Mouse (Mus musculus) WW6 (cell line): ENCODE data around the gene Nbea.

ENCODE experiments used
- DNase-seq: peaks from one replicate; pipeline ENCODE4 v3.0.0-alpha.2; 2013; ENCODE audit warnings: low read depth, low spot score

Nbea gene

DNA sequence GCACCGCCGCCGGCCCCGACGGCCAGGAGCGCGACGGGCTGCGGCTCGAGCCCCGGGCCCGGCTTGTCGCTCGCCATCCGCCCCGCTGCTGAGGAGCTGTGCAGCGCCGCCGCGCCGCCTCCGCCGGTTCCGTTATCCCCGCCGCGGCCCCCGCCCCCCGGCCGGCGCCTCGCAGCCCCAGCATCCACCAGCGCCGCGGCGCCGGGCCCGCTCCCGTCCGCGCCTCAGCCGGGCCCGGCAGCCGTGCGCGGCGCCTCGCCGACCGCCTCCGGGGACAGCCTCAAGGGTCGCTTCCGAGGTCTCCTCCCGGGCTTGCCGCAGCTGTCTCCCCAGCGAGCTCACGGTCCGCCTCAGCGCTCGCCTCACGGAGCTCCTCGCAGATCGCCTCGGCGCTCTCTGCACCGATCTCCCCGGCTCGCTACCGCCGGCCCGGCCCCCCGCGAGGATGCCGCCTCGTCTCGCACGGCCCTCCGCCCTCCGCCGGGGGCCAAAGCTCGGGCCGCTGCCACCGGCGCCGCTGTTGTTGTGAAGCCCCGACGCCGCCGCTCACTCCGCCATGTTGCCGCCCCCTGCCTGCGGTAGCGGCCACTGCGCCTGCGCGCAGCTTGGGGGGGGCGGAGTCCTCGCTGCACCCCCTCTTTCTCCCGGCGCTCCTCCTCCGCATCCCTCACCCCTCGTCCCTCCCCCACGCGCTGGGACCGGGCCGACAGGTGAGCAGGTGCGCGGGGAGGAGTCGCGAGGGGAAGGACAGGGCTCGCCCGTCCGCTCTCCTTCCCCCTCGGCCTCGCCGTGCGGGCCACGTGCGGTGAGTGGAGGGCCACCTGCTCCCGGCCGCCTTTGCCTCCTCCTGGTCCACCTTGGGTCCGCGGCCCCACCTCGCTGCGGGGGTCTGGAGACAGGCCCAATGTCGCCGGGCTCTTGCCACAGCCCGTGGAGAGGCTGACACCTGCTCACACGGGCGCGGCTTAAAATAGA, at the start of gene Nbea:
Gene Nbea, minus strand, starts transcription at position 543 of the 975 bp plus-strand sequence.
- DNase-seq = no peak

DNA sequence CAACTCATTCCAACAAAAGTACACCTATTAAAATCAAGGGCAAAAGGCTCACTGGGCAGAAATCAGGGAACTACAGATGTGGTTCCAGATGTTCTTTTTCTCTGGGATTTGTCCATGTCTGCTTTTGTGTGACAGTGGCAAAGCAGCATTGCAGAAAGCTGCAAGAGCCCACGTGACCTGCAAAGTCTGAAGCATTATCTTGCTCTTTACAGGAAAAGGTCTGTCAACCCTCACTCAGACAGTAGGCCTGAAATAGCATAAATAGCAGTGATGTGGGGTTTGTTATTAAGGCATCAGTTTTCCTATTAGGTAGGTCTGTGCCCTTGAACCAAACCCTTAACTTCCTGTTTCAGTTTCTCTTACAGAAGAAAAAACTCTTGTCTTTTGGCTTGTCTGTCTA, 45.8 kb upstream of the Nbea start:
- DNase-seq = no peak

DNA sequence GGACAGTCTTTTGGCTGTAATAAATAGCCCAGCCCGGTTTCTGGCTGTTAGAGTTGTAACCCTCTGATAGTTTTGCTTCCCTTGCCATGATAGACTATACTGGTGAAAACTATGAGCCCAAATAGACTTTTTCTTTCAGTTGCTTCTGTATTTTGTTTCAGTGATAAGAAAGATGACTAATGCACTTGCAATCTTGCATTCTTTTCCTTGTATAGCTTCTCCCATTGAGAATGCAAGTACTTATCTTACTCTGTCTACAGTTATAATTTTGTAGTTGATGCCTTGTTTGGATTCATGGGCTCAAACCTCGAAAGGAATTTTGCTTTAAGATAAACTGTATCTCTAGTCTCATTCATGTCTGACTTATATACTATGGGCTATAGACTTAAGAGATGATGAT, 32.5 kb upstream of the Nbea start:
- DNase-seq = no peak

DNA sequence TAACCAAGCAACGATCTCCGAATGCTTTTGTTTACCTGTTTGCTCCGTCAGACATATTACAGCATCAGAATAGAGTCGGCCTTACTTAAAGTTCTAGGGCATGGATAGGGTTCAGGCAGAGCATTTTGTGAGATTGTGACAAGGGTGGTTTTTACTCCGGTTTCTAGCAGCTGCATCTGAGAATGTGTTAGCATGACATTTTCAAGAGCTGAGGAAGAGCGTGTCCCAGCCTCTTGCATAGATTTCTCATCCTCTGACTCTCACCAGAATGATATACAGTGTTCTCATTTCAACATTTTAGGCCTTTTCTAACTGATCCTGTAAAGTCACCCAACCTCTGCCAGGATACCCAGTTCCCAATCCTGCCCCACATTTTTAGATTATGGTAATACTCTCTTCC, 20.5 kb upstream of the Nbea start:
- no peak for DNase-seq

DNA sequence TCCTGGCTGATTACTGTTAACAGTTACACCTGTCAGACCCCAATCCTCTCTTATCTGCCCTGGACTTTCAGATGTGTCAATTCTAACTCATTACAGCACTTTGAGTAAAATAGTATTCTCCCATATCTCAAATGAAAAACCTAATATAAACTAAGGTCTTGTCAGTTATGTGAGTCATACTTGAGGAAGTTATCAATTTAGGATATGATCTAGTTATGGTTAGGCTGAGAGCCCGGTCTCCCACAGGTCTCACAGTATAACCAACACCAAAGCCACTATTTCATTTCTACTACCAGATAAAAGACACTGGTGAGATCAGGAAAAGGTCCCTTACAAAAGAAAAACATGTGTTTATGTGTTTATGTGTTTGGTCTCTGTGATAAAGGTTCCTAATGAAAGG, 4.7 kb upstream of the Nbea start:
- DNase-seq = no peak

DNA sequence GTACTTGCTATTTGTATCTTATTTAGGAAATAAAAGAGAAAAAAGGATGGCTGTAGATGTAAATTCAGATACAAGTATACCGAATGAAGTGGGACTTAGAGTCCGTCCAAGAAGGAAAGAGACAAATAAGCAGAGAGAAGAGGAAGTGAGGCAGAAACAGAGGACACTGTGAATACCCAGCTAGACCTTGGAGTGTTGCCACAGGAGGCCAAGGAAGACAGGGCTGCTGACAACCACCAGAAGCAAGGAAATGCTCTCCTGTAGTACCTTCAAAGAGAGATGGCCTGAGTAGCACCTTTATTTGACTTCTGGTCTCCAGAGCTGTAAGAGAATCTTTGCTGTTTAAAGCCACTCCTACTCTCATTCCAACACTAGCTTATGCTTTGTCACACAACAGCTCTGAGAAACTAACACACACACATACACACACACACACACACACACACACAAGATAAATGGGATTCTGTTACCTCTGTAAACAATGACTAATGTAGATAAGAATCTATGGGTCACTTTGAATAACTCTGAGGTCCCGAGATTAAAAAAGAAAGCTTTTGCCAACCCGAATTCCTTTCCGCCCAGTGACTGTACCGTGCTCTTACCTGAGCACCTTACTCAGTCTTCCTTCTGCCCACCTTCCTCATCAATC, 3.8 kb upstream of the Nbea start:
- no peak for DNase-seq

DNA sequence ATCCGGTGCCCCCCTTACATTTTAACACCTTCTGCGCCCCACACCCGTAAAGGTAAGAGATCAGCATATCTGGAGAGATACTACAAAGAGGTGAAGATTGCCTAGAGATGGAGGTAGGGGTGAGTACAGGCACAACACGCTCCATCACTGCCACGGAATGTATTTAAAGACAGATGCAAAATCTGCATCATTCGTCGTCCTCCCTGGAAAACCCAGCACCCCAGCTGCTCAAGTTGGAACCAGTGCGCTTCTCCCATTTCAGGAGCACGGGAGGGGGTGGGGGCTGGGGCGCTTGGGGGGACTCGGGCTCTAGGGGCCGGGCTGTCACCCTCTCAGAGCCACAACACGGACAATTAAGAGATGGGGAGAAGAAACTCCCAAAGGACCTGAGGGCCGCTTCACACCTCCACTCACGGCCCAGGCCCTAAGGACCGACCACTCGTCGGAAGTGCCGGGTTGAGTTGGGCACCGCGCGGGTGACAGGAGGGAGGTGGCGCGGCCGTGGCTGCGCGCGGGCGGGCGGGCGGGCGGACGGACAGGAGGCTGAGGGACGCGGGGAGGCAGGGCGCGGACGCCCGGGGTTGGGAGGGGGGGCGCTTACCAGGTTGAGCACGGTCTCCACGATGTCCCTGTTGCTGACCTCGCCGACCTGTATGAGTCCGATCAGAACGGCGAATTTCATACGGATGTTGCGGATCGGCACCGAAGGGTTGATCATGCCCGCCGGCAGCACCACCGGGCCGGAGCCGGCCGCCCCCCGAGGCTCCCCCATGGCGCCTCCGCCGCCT, 936 bp downstream of the Nbea start:
- no peak for DNase-seq

DNA sequence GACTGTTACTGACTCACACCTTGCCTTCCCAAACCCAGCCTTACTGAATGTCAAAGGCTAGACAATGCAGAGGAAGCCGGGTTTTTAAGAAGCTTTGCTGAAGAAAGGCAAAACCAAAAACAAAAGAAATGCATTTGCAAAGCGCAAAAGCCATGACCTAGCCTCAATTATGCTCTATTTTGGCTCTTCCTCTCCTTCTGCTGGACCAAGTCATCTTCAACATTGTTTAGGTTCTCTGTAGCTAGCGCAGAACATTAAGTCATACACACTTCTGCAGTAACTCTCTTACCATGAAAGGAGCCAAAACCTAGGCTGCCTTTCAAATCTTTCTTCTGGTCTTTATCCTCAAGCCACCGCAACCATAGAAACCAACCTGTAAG, 1.5 kb downstream of the Nbea start:
- no peak for DNase-seq

DNA sequence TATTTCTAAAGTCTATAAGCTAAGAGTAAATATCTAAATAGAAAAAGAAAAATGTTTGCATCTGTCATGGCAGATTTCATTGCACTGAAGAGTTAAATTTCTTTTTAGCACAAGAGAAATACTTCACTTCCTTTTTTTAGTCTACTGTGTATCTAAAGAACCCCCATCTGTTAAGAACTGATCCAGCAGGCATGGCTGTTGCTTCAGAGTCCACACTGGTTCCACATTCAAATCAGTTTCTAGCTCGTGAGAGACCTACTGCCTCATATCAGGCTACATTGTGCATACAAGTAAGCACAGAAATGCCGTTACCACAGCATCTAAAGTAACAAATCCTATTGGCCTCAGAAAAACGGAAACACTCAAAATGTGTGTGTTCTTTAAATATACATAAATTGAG, 2.5 kb downstream of the Nbea start:
- DNase-seq = no peak

DNA sequence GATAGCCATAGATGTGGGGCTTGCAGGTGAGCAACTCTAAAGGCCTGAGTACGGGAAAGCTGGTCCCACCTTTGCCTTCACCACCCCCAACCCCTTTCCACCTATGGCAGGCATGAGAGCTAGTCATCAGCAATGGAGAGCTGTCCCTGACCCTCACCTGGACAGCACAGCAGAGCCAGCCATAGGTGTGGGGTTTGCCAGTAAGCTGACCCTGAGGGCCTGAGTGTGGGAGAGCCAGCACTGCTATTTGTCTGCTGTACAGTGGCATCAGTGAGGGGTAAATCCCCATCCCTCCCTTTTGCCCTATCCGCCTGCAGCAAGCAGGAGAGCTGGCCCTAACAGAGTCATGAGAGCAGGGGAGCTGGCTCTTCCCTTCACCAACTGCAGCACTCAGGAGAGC, 25.6 kb downstream of the Nbea start:
- no peak for DNase-seq

DNA sequence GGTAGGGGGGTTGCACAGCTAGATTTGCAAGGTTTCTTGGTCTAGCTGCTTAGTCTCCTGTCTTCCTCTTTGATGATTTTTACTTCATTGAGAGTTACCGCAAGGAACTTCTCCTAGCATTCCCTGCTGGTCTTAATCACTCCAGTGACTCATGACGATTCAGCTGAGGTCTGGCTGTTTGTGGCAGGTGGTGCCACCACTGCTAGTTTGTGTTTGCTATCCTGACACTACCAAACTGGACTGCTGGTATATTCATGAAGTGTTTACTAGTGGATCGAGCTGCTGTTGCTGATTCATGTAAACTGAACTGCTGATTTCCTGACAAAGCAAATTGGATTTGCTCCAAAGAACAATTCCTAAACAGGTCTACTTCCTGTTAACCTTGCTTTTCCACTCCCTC, 56.8 kb downstream of the Nbea start:
- DNase-seq = no peak

DNA sequence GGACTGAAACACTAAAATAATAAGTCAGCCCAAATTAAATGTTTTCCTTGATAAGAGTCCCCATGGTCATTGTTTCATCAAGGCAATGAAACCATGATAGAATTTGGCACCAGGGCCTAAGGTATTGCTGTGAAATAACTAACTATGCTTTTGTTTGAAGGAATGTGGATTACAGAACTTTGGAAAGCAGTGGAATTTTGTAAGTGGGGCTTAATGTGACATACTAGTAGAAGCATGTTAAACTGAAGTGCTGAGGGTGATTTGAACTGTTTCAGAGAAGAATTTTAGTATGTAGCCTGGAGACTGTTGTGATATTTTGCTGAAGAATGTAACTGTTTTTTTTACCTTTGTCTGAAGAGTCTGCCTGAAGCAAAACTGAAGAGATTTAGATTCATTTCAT, 66.9 kb downstream of the Nbea start:
- no peak for DNase-seq

DNA sequence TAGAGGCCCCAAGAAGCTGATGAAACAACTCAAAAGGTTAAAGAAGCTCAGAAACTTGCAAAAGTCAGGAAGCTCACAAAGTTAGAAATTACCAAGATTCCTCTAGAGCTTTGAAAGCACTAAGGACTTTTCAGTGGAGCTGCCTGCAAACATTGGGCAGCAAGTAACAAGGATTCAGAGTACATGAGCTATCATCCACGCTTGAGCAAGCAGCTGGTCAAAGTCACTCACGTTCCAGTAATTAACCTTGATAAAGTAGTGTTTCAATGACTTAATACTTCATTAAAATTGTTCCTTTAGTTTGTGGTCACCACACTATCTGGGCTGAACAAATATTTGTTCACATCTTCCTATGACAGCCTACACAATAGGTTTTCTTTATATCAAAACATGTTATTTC, 75.4 kb downstream of the Nbea start:
- no peak for DNase-seq

DNA sequence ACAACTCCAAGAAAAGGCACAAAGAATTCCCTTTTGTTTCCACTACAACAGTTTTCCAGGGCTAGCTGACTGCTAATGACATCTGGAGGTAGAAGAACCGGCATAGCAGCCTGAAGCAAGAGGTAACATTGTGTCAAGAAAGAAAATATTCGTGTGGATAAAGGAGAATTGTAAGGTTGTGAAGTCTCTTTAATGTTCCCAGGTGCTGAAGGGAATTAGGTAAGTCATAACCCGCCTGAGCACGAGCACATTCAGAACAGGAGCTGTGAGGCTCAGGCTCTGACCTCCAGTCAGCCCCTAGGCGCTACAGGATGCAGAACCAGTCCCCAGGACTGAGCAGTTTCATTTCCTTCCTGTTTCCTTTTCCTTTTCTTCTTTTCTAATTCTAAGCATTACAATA, 86.4 kb downstream of the Nbea start:
- no peak for DNase-seq

DNA sequence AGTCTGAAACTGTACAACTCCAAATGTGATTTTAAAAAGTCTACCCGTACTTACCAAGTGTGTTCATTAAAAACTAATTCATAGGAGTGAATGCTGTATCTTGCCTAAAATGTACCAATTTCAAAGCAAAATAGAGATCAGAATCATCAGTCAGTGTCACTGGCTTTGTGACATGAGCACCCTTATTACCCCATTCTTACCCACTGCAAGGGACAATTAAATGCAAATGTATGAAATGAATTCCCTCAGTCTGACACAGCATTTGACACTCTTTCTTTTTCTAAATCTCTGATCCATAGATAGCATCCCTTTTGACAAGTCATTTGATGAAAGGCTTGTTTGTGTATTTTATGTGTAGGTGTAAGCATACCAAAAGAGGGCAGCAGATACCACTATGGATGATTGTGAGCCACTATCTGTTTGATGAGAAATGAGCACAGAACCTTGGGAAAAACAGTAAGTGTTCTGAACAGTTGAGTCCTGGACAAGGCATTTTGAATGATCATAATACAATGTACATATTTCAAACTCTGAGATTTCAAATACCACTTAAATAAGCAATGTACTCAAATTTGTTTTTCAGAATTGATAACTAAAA, 104.4 kb downstream of the Nbea start:
- DNase-seq = no peak

DNA sequence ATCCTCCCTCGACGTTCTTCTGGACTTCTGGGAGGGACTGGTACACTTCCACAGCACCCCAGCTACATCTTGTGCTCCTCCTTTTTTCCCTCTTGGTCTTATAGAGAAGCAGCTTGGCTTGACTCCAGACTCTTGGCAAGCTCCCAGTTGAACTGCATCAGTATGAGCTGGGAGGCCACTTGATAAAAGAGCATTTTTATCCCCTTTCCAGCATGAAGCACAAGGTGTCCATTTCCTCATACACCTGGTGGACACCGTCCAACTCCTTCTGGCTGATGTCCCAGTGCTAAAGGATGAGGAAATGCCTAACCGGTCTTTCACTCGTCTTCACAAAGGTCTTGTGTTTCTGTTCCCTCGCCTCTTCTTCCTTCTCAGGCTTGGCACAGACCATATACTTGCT, 115.7 kb downstream of the Nbea start:
- no peak for DNase-seq

DNA sequence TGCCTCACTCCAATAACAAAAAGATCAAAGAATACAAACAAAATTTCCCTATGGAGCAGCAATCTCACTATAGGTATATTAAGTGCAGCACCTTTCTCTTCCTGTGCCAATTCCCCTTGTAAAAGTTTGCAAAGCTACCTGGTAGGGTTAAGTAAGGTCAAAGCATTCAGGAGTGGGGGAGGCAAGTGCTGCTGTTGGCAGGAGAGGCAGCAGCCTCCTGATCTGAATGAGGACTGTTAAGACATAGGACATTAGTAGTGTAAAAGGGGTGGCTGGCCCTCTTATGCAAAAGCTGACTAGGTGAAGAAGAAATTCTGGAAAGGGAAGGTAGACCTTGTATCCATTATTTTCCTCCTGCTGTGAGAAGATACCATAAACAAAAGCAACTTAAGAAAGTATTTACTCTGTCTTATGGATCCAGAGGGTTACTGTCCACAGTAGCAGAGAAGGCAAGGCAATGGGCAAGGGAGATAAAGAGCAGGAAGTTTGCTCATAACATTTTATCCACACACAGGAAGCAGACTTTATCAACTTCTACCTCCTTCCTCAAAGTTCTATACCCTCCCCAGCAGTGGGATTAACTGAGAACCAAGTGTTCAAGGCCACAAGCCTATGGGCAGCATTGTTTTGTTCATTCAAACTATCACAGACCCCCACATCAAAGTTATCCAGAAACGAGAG, 117.0 kb downstream of the Nbea start:
- no peak for DNase-seq

DNA sequence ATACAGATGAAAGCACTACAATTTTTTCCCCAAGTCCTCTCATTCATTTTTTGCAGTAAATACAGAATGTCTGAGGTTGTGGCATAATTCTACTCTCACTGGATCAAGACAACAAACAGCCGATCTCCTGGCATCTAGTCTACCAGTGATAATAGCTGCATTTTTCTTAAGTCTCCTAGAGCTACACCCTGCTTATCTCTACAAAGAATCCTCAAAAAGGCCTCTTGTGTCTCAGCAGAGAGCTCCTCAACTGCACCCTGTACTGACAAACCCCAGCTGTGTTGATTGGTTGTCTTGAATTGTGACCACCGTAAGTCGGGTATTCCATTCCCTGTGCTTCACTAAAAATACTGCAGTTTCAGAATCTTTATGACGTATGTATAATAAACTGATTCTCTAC, 118.3 kb downstream of the Nbea start:
- DNase-seq = no peak

DNA sequence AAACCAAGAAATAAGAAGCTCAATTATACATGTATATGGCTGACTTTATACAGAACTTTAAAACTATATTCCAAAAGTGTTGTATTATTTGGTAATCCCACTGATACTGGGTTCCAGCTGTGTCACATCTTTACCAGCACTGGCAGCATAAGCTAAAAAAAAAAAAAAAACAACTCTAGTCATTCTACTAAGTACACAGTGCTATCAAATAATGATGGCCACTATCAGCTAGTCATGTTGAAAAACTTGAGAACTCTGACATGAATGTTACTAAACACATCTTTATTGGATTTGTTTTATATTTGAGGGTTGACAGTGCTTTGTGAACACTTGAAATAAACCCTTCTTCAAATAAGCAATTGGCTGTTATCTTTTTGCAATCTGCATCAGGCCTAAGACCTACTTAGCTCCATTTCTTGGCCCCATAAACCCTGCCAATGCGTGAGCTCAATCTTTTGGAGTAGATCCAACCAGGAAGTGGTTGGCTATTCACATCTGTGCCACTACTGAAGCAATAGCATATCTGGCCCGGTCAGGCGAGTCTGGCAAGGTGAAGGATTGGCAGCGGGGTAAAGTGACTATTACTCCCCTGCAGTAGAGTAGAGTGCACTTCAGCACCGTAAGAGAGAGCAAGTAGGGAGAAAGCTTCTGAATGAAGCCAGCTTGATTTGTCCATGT, 137.7 kb downstream of the Nbea start:
- DNase-seq = no peak

DNA sequence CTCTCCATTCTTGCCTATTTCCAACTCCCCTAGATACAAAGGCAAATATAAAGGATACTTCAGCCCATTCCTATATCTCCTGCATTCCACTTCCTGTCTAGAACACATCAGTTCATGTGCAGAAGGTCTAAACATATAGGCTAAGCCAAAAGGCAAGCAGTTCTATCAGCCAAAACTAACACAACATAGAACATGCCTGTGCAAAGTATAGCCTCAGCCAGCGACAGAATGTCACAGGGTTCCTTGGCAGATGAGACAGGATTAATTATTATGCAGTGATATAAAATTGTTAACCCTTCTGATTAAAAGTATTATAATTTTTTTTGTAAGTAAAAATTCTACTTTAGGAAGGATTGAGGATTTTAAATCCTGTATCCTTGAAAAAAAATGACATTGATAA, 140.4 kb downstream of the Nbea start:
- DNase-seq = no peak

DNA sequence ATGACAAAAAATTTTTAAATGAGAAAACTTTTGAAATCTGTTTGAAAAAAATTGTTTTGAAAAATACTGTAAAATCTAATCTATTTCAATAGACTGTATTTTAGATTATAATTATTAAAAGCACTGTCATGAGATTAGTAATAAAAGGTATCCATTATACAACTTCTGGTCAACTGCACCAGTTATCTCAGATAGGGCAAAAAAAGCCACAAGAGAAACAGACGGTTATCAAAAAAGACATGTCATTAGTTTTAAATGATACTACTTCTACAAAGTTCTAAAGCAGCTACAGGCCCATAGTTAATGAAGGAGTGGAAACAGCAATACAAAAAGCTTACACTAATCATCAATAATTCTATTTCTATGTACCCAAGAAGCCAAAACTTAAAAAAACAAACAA, 144.0 kb downstream of the Nbea start:
- no peak for DNase-seq
